Mouse (Mus musculus): ENCODE measurements at regions not wholly inside any gene's neighbourhood (a gene's known extent, or its start where the extent isn't known, plus 50 kb on each side); places are given as distances from the start of the nearest gene placed in this dataset.

- intact Hi-C loops (cut with DNase I): no loop called here
- DNase-seq (ENCODE audit: low spot score in 2 of 2): no peak
Measured at GRCm38 (mm10) chrX:69028650-69029049, 135.8 kb upstream of the Gm6812 start.

- intact Hi-C loops (cut with DNase I): no loop called here
- DNase-seq (ENCODE audit: low spot score in 2 of 2): peak in 1 of 2 experiments; percentile 26
Measured at GRCm38 (mm10) chrX:69009190-69009589, 116.3 kb upstream of the Gm6812 start.

- DNase-seq (ENCODE audit: low spot score in 2 of 2): peak; percentile 3 to 12
- intact Hi-C loops (cut with DNase I): no loop called here
Measured at GRCm38 (mm10) chrX:69007986-69008385, 115.1 kb upstream of the Gm6812 start.
